Mouse (Mus musculus) cortical plate, adult 2 months (tissue): ENCODE results near the gene Trrap.

Source experiments
- CTCF ChIP-seq: fragments of 200-500 bp; IDR thresholded peaks from 2 replicates; pipeline ENCODE4 v1.5.1; 2011; ENCODE audit warnings: mild to moderate bottlenecking, control low read depth, low read length; ENCODE audit not compliant: insufficient read depth; ENCODE audit errors: extremely low read depth
- POLR2A ChIP-seq: fragments of 200-500 bp; IDR thresholded peaks from 2 replicates; pipeline ENCODE4 v1.6.1; 2011; ENCODE audit warnings: mild to moderate bottlenecking, low read length, control low read depth; ENCODE audit not compliant: insufficient read depth; ENCODE audit errors: extremely low read depth

DNA sequence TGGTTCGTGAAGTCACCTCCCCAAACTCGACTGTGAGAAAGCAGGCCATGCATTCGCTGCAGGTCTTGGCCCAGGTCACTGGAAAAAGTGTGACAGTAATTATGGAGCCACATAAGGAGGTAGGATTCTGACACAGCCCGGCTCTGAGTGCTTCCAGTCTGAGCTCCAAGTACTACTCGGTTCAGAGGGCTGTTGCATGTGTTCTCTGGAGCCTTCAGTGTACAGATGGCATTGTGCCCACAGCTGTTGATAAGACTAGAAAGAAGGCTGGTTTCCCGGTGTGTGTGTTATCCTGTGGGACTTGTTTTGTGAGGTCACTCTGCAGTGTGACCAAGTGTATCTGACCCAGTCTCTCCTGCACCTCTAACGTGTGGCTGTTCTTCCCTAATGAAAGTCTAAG is 36.6 kb downstream of the Trrap start:
- no peak for TF ChIP-seq CTCF
- TF ChIP-seq POLR2A: no peak
